Mouse (Mus musculus): ENCODE results near the gene Olfr785. TPM values are rescaled to one million over a fixed set of nuclear protein-coding genes. Genes with fewer than 3 reads are reported as not detected.
"Not testable (repeated sequence)": the region's sequence is repeated elsewhere in the genome, so short reads cannot be mapped to it uniquely, and the experiment has no call there.

Olfr785 gene
- total RNA-seq (2021) = not detected
- long read RNA-seq, experiment 1 = 0 reads
- long read RNA-seq, experiment 2 = 0 reads

- DNase-seq (ENCODE audit: low spot score) = no peak
These were observed at the start of gene Olfr785 for GRCm38 (mm10) chr10:129405126-129405525. Olfr785 (plus strand) TSS chr10:129405426.

- not testable (repeated sequence) for DNase-seq (ENCODE audit: low spot score)
These were observed 48.7 kb upstream of the Olfr785 start for GRCm38 (mm10) chr10:129356496-129356895.

DNA sequence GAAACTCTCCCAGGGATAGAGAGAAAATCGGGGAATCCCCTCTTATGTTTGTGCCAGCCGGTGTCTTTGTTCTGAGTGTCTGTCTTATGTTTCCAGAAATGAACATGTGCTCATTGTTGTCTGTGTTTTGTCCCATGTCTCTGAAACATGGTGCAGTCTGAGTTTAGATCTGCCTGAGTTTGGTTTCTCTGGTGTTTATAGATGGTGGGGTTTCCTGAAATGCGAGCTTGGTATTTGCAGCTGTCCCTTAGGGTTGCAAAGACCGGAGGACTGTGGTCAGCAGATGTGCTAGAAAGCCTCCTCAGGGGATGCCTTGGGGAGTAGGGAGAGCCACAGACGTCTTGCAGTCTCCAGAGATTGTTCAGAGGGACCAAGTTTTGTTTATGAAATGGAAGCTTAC is 47.9 kb upstream of the Olfr785 start:
- no peak for DNase-seq (ENCODE audit: low spot score)

DNA sequence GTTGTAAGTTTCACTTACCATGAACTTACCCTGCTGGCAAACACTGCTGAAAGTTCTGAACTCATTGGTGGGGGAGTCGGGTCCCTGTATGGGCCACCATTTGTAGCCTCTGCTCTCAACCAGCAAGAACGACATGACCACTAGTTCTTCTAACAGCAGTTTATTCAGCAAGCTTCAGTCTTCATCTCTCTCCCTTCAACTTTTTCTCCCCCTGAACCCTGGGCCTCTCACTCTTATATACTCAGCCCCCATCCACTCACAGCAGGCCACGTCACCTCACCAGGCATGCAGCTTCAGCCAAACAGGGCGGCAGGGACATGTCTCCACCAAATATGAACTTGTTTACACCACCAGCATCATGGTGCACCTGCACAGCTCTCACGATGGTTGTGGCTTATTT is 31.2 kb upstream of the Olfr785 start:
- DNase-seq (ENCODE audit: low spot score) = not testable (repeated sequence)

DNA sequence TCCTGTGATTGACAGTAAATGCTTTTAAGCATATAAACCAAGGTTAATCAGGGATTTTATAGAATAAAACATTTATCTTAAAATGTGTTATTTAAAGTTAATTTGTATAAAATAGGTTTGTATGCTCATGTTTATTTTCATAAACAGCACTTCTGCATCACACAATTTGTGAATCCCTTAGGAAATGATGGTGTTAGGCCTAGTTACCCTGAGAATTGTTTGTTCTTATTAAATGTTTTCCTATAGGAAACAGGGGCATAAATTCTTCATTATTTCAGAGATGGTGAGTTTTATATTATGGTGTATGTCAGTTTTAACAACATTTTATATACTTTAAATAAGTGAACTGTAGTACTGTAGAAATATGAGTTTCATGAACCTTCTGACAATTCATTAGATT is 21.4 kb upstream of the Olfr785 start, which contains the start of gene Olfr784:
Gene Olfr784 (plus strand): TSS at position 301 of the 400 bp plus-strand sequence.
- DNase-seq (ENCODE audit: low spot score) = no peak

DNA sequence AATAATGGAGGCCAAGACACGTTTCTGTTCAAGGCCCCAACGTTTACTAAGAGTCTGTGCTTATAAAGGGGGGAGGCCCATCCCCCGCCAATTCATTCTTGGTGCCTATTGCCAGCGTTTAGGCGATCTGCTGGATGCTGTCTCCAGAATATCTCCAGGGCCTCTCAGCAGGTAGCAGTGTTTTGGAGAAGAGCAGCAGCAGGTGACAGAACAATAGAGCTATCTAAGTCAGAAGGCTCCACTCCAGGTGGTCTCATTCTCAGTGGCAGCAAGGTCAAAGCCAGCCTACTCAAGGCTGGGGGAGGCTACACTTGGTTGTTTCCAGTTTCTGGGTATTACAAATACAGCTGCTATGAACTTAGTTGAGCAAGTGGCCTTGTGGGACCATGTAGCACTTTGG is 4.3 kb upstream of the Olfr785 start:
- DNase-seq (ENCODE audit: low spot score) = no peak

- DNase-seq (ENCODE audit: low spot score) = no peak
These were observed 21.8 kb downstream of the Olfr785 start, which contains the start of gene Olfr786 for GRCm38 (mm10) chr10:129427006-129427405. Olfr786 (plus strand) TSS chr10:129427306.

Other genes starting within 250 kb of the Olfr785 start
- gene Olfr771, start 240.7 kb upstream of the Olfr785 start, total RNA-seq (2021) = not detected
- gene Olfr772, start 227.5 kb upstream of the Olfr785 start, total RNA-seq (2021) = not detected
- not detected for gene Olfr773, start 218.0 kb upstream of the Olfr785 start, total RNA-seq (2021)
- not detected for gene Olfr774, start 169.2 kb upstream of the Olfr785 start, total RNA-seq (2021)
- not detected for gene Olfr775, start 157.0 kb upstream of the Olfr785 start, total RNA-seq (2021)
- gene Olfr776, start 146.3 kb upstream of the Olfr785 start, total RNA-seq (2021) = not detected
- not detected for gene Olfr777, start 133.9 kb upstream of the Olfr785 start, total RNA-seq (2021)
- not detected for gene Olfr780, start 87.3 kb upstream of the Olfr785 start, total RNA-seq (2021)
- not detected for gene Olfr781, start 76.6 kb upstream of the Olfr785 start, total RNA-seq (2021)
- gene Olfr782, start 56.6 kb upstream of the Olfr785 start, total RNA-seq (2021) = not detected
- not detected for gene Olfr784, start 21.3 kb upstream of the Olfr785 start, total RNA-seq (2021)
- not detected for gene Olfr786, start 21.9 kb downstream of the Olfr785 start, total RNA-seq (2021)
- not detected for gene Olfr787, start 56.4 kb downstream of the Olfr785 start, total RNA-seq (2021)
- gene Olfr788, start 65.6 kb downstream of the Olfr785 start, total RNA-seq (2021) = not detected
- not detected for gene Olfr789, start 79.3 kb downstream of the Olfr785 start, total RNA-seq (2021)
- not detected for gene Olfr790, start 93.1 kb downstream of the Olfr785 start, total RNA-seq (2021)
- not detected for gene Olfr791, start 116.4 kb downstream of the Olfr785 start, total RNA-seq (2021)
- not detected for gene Olfr792, start 133.7 kb downstream of the Olfr785 start, total RNA-seq (2021)
- not detected for gene Olfr794, start 162.2 kb downstream of the Olfr785 start, total RNA-seq (2021)
- not detected for gene Olfr796, start 207.1 kb downstream of the Olfr785 start, total RNA-seq (2021)
- gene Olfr798, start 222.5 kb downstream of the Olfr785 start, total RNA-seq (2021) = not detected
- gene Olfr799, start 232.1 kb downstream of the Olfr785 start, total RNA-seq (2021) = not detected